Mouse (Mus musculus) lung, adult 18-20 months (tissue): Measurements from ENCODE around the gene Ccnt1.

Source experiments
- DNase-seq, 2 experiments: peaks; one replicate each; pipeline ENCODE4 v3.0.0; 2022; ENCODE audit warnings: mixed read lengths in 2 of 2

Ccnt1 gene

DNA sequence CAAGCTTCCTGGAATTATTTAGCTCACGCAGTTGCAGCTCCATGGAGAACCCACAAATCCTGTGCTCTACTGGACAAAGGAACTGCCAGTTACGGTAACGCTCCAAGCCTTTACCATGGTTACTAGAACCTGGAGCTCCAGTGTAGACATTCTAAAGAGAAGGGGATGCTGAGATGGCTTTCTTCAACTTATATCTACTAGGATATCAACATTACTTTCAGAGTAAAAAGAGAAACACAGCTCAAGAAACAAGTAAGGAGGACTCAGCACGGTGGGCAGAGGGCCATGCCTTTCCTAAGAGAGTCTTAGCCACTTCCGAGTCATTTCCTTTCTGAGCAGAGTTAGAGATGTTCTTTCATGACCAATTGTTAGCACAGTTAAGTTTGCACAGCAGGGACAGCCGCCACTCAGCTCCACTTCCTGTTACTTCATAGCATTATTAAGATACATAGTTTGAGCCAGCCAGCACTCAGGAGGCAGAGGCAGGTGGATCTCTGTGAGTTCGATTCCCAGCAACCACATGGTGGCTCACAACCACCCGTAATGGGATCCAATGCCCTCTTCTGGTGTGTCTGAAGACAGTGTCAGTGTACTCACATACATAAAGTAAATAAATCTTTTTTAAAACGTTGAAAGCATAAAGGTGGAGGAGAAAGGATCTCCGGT lies at the start of gene Ccnt1, which contains the start of gene 4930415O20Rik:
Gene Ccnt1 (minus strand): TSS at position 51 of the 666 bp plus-strand sequence.
Gene 4930415O20Rik (plus strand): TSS at position 132 of the 666 bp plus-strand sequence.
- no peak for DNase-seq

DNA sequence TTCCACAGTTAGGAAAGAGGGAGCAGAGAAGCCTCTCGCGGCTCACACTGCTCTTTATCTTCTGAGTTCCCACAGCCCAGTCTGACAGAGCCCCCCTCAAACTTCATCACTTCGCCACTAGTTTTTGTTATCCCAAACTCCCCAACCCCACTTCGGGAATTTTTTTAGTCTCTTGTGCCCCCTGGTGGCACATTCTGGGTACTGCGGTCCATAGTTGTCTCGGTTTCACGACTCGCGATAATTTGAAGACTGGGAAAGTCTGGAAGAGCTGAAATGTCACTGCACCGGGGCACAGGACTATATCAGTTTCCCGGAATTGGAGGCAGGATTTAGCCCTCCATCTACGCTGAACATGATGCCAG lies 46.4 kb upstream of the Ccnt1 start:
- peak; percentile 68 to 74 for DNase-seq

DNA sequence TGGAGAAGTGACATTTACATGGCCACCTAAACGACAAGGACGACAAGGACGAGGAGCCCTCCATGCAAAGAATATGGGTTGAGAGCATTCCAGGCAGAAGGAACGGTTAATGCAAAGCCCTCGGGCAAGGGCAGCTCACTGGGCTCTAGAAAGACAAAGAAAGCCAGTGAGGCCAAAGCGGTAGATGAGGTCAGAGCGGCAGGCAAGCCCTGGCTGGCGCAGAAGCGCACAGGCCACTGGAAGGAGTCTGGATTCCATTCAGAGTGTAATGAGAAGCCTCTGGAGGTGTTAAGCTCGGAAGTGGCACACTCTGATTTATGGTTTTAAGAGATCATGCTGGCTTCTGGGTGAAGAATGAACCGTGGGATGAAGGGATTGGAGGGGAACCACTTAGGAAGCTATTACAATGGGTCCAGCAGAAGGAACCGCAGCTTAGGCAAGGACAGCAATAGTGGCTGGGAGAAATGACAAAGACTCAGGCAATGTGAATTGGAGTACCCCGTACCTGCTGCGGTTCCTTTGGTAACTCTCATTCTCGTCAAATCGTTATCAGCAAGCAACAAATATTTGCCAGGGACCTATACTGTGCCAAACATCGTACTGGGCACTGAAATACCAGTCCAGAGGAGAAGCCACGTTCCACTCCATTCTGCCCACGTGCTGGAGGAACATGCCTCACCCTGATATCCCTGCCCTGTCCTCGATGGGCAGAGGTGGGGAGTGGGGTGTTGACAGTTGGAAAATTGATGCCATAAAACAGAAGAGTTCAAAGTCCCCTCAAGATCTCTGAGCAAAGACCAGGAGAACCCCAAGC lies 45.8 kb upstream of the Ccnt1 start:
- DNase-seq: no peak

DNA sequence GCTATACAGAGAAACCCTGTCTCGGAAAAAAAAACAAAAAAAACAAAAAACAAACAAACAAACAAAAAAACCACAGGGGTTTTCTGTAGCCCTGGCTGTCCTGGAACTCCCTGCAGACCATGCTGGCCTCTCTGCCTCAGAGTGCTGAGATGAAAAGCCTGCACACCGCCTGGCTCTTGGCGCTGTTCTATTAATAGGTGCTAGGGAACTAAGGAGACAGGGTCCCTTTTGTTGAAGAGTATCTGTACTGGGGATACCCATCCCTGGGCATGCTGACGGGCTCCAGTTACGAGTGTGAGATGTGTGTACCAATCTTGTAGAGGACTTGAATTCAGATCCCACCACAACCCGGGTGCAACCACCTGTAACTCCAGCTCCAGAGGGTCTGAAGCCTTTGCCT lies 45.0 kb upstream of the Ccnt1 start:
- DNase-seq: no peak

DNA sequence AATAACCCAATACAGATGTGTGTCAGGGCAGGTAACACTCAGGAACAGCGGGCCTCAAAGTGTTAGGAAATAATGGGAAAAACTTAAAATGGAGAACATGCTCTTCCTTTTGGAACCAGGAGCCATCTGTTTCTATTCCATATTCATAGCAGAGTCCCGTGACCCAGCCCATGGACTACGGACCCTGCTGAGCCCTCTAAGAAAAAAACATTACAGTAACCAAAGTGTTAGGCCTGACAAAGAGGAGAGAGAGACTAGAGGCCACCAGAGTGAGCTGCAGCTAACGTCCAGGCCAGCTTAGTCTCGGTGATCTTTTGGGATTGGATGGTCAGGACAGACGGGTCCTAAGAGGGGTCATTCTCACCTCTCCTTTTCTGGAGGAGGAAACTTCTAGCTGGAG lies 44.2 kb upstream of the Ccnt1 start:
- no peak for DNase-seq

DNA sequence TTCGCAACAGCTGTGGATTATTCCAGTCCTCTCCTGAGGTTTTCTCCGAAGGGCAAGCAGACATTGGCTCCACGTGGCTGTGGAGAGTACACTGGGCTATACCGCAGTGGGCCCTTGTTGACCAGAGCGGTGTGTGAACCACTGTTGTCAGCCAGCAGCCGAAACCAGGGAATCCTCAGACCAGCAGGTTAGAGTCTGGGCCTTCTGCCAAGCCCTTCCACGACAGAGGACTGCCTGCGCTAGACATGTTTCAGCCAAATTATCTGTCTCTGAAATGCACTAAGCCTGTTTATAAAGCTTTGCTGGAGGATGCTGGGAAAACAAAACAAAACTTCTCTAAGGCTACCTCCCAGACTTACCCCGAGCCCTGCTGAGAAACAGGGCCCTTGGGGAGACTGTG lies 43.8 kb upstream of the Ccnt1 start:
- DNase-seq: no peak

DNA sequence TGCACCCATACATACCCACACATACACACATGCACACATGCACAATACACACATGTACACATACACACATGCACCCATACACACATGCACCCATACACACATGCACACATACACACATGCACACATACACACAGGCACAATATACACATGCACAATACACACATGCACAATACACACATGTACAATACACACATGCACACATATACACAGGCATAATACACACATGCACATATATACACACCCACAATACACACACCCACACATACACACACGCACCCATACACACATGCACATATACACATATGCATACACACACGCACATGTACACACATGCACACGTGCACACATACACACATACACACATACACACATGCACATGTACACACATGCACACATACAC lies 41.5 kb upstream of the Ccnt1 start:
- DNase-seq: no peak

DNA sequence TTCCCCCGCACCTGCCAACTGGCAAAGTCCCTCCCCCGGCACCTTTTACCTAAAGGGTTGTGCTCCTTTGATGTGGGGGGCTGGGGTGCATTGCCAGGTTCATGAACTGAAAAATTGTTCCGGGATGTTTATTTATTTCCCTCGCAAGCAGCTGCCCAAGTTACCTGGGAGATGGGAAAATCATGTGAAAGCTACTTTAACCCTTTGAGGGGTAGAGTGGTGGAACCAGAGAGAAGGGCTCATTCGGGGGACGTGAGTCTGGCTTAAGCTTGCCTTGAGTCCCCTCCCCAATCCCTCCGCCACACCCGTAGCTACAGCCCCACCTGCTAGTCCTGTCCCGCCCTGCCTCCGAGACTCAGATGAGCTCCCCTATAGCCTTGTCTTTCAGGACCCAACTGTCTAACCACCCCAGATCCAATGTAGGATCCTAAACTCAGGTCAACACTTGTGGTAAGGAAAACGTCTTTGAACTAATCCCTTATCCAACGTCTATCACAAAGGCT lies 39.5 kb upstream of the Ccnt1 start:
- DNase-seq: no peak

DNA sequence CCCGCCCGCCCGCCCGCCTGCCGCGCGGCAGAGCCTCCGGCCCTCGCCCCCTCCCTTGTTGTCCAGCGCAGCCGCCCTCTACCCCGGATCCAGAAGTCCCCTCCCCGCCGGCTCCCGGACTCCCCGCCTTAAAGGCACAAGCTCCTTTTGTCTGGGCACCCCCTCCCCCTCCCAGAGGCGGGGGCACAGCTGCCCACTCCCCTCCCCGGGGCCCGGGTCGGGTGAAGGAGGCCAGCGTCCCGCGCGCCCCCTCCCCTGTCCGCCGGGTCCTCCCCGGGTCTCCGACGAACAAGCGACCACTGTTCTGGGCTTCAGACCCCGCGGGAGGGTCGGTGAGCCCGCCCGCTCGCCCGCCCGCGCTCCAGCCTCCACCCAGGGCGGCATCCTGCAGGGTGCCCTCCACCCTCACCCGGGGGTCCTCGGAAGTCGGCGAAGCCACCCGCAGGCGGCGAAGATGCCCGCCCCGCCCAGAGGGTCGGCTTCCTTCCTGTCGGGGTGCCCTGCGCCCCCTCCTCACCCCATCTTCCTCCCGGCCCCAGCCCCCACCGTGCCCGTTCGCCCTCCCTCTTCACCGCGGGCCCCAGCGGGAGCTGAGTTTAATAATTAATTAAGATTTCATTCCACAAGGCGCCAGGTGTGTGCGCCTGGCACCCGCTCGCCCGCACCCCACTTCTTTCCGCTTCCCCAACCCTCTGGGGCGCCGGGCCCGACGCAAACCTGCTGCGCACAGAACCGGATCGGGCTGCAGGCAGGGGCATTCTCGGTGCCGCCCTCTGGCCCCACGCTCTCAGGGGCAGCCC lies 38.8 kb upstream of the Ccnt1 start, which contains the start of gene Adcy6:
Gene Adcy6 (minus strand): TSS at position 746 of the 800 bp plus-strand sequence.
- peak; percentile 79 to 85 for DNase-seq

DNA sequence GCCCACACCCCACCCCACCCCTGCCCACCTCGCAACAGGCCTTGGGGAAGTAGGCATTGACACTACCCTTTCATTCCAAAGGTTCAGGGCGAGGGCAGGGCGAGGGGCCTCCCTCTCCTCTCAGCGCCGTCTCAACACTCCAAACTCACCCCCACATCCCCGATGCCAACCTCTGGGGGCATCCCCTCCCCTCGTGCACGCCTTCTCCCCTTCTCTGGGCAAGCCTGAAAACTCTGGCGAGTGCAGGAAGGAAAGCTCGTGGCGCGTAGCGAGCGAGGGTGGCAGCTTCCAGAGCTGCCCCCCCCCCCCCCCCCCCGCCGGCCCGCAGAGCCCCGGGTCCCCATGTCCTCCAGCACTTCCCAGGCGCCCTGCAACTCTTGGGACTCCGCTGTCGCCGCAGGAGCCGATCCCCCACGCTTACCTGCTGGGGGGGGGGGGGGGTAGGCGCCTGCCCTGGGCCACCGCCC lies 38.1 kb upstream of the Ccnt1 start:
- no peak for DNase-seq

DNA sequence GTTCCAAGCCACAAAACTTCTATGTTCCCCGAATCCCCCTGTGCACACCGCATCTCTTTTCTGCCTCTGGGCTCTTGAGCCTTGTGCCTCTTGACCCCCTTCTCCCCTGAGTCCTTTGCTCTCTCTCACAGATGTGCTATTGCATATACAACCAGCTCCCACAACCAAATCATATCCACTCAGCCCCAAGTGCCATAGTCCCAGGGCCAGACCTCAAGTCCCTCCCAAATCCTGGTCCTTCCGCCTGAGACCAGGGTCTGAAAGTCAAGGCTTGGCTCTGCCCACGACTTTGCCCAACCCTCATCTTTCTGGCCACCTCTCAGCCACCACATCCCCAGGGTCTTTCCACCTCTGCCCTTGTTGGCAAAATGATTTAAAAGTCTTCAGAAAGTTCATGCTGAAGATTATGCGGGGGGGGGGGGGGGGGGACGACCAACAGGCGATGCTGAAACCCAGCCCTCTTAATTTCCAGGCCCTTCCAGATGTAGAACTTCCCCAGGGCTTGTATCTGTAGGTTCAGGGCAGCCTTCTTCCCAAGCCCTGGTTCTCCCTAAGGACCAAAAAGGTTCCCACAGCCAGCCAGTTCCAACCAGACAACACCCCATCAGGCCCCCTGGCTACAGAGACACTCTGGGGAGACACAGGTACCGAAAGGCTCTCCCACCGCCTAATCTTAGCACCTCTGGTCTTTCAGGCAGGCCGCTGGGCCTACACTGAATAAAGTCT lies 37.5 kb upstream of the Ccnt1 start:
- DNase-seq: no peak

DNA sequence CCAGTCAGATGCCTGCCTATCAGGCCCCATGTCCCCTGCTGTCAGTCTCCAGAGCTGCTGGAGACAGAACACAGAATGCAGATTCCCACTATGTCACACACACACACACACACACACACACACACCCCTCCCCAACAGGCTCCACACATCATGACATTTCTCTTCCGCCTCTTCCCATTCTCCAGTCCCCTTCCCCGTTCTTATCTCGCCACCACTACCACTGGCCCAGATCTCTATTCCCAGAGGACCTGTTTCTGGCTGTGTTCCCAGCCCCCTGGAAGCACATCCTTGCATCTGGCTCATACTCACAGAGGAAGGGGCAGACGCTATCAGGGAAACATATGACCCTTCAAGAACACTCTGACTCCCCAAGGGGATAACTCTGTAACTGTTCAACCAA lies 36.8 kb upstream of the Ccnt1 start:
- no peak for DNase-seq

DNA sequence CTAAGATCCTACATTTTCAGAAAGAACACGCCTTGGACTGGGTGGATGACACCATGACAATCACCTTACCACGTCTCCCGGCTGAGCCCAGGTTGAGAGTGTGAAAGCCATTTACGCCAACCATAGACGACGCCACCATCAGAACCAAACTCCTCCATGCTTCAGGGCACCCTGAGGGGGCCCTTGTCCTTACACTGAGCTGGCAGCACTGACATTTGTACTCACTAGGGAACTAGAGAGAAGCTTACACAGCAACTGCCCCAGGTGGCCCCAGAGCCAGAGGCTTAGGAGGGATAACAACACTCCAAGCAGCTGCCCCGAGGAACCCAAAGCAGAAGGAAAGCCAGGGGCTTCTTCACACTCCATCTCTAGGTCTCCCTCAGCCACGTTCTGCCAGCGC lies 36.0 kb upstream of the Ccnt1 start:
- no peak for DNase-seq

DNA sequence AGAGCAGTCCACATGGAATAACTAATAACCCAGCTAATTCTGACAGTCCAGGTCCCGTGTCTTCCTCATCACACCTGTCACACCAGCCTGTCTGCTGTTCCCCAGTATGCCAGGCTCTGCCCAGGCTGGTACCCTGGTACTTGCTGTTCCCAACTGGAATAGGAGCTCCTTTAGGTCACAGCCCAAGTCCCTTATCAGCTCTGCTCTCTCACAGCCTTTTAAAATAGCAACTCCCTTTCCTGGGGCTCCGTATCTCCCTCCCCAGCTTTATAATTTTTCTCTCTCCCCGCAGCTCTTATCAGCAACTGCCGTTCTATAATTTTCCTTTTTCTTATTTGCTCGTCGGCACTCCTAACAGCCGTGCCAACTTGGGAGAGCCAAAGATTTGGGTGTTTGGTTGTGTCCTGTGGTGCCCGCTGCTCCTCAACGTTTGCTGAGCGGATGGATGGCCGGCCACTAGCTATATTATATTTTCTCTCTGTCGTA lies 35.4 kb upstream of the Ccnt1 start:
- DNase-seq: no peak

DNA sequence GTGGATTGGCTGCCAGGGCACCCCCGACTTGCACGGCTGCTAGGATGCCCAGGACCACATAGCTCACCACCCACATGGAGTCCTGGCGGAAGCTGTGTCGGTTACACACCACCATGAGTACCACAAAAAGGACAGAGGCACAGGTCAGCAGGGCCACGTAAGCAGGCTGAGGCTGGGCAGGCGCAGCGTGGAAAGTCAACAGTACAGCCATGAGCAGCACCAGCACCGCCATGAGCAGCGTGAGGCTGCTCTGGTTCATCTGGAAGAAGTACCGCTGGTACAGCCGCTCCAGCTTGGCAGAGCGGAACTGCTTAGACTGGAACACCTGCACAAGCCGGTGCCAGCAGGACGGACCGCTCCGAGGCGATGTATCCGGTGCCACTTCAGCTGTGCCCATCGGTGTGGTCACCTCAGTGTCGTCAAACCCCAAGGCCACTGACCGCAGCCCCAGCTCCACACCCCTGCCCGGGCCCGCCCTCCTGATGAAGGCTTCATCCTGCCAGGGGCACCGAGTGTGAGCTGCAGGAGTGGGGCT lies 33.4 kb upstream of the Ccnt1 start:
- no peak for DNase-seq

DNA sequence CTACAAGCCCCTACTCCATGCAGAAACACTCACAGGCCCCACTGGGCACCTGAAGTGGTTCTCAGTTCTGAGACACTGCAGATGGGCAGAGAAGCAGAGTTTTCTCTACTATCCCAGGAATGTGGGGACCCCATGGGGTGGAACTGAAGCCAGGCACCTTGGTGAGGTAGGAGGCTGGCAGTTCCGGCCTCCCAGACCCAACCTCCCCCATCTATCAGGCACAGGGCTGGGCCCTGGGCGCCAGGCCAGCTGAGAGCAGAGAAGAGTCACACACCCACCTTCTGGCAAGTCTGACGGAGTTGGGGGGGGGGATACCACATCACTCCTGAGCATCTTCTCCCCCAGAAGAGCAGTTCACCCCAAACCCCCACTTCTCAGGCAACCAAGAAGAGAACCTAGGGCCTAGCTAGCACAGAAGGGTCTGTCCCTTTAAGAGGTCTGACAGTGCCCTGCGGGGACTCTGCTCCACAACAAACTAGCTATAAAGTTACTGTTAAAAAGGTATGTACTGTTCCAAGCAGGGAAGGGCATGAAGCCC lies 32.3 kb upstream of the Ccnt1 start:
- no peak for DNase-seq

DNA sequence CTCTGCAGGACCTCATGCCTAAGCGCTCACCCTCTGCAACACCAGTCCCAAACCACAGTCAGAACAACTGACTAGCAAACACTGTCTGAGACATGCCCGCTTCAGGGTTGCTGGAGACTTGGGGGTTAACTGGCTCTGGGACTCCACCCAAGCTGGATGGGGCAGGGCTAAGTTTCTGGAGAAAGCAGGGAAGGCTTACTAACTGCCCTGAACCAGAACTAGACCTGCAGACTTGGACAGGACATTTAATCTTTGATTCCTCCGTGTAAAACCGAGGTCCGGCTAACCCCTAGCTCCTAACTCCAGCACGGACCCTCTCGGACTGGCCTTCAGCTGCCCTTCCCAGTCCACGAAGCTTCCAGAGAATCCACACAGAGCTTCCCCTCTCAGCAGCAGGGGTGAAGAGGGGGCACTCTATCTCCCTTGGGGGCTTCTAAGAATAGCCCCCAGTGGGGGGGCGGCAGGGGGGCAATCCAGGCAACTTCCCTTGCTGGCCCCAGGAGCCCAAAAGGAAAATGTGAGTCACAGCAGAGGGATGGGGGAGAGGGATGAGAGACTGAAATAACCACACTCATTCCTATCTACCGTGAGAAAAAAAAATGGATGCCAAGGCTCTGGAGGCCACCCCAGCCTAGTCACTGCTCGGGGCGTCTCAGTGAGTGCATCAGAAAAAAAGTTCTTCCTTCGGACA lies 31.6 kb upstream of the Ccnt1 start:
- DNase-seq: no peak

DNA sequence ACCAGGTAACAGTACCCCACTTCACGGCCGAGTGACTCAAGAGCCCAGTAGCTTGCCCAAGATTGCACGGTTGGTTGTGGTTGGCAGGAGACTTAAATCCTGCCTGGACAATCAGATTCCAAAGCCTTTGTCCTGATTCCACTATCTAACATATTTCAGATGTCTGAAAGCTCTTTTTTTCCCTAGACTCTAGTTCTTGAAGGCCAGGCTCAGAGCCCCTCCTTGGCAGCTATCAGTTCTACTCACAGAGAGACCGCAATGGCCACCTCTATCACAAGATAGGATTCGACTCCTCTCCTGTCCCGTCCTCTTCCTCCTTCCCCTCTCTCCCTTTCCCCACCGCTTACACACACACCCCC lies 31.1 kb upstream of the Ccnt1 start:
- no peak for DNase-seq

DNA sequence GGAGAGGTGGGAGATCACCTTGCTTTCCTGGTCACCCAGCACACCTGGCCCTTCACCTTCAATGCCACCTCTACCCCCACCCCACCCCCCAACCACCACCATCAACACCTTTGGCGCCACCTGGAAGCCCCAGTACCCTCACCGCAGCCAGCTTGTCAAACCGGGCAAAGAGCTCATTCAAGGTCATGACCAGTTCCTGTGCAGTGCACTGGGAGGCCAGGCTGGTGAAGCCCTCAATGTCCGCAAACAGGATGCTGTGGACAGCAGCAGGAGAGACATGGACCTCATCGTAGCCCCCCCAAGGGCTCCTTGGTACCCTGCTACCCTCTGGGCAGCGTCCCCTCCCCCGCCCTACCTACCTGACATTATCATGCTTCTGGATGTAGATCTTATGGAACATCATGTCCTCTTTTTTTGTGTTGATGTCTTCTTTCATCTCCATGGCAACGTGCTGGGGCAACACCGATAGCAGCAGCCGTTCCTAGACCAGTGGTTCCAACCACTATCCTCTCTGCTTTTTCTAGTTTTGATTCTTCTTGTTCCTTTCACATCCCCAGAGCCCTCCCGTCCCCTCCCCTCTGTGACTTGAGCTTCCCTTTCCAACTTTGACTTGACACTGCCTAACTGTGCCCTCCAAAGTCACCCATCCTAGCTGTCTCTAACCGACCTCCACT lies 29.4 kb upstream of the Ccnt1 start:
- DNase-seq: no peak

DNA sequence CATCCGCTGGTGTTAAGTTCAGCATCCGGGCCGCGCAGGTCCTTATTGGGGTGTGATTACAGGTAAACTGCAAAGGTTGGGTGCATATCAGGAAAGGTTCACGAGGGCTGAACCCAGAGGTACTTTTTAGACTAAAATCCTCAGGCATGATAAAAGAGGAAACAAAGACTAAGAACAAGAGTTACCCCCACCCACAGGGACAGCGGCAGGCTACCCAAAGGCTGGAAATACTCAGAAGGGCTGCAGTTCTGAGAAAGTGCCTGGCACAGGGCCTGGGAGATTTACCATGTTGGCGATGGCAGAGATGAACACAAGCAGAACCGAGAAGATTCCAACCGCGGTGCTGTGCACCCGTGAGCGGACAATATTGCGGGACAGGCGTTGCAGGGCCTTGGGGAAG lies 25.9 kb upstream of the Ccnt1 start:
- no peak for DNase-seq

DNA sequence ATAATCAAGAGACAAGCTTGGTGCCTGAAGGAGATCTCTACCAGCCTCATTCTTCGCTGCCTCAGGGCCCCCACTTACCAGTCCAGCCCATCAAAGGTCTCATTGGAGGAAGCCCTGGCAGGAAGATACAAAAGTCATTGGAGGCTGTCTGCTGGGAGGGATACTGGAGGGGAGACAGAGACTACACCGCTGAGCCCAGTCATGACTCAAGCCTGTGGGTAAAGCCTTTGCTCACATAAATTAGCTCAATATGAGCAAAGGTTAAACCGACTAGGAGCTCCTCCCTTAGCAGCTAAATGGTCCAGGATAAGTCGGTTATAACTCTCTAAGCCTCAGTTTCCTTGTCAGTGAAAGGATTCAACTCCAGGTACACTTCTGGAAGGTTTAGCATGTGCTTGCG lies 24.3 kb upstream of the Ccnt1 start:
- DNase-seq: no peak
